Mouse (Mus musculus) stomach, embryonic 15.5 days (tissue): ENCODE measurements around the gene Ltb4r1. TPM values are rescaled to one million over a fixed set of nuclear protein-coding genes. Genes with fewer than 3 reads are reported as not detected.
A peak's percentile ranks its signal among the peaks of the same experiment; 100 is the strongest.
"Not testable (repeated sequence)": the region's sequence is repeated elsewhere in the genome, so short reads cannot be mapped to it uniquely, and the experiment has no call there.

Source experiments
- ATAC-seq: fragments of 200-750 bp; cut with Nextera tagmentation; 2 replicates; pipeline ENCODE4 v1.8.0; 2017; ENCODE audit warnings: low read depth, moderate number of reproducible peaks, moderate TSS enrichment; ENCODE audit not compliant: insufficient read depth, low FRiP score
- H3K27ac ChIP-seq: fragments of 300-500 bp; sonication (generic); 2 replicates; pipeline ENCODE4 v1.5.1; 2015; ENCODE audit warnings: mild to moderate bottlenecking, inconsistent platforms
- H3K27me3 ChIP-seq: fragments of 300-500 bp; sonication (generic); replicated peaks from 2 replicates; pipeline ENCODE4 v1.6.1; 2015; ENCODE audit warnings: inconsistent platforms
- H3K36me3 ChIP-seq: fragments of 300-500 bp; sonication (generic); 2 replicates; pipeline ENCODE4 v1.6.1; 2015; ENCODE audit warnings: inconsistent platforms
- H3K4me1 ChIP-seq: fragments of 300-500 bp; sonication (generic); 2 replicates; pipeline ENCODE4 v1.6.1; 2015; ENCODE audit warnings: inconsistent platforms
- H3K4me2 ChIP-seq: fragments of 300-500 bp; sonication (generic); 2 replicates; pipeline ENCODE4 v1.6.1; 2015; ENCODE audit warnings: mild to moderate bottlenecking, inconsistent platforms
- H3K4me3 ChIP-seq: fragments of 300-500 bp; sonication (generic); replicated peaks from 2 replicates; pipeline ENCODE4 v1.5.1; 2015; ENCODE audit warnings: inconsistent platforms
- H3K9ac ChIP-seq: fragments of 300-500 bp; sonication (generic); 2 replicates; pipeline ENCODE4 v1.6.1; 2015; ENCODE audit warnings: inconsistent platforms
- H3K9me3 ChIP-seq: fragments of 300-500 bp; sonication (generic); 2 replicates; pipeline ENCODE4 v1.6.1; 2016; ENCODE audit warnings: inconsistent platforms
- WGBS: fragments of 180-500 bp; shearing (Covaris S2); methylation state at CpG from one replicate; pipeline ENCODE4 v1.1.7; 2015; 5-methylcytosine and 5-hydroxymethylcytosine counted together
- polyA plus RNA-seq: library from polyadenylated mRNA; unstranded; fragments of >200 nt; fragmentation: Nextera tagmentation; extraction: Ambion mirVana; gene quantifications from 2 replicates; pipeline ENCODE4 v1.2.1, GENCODE M21; 2015

Ltb4r1 gene
- polyA plus RNA-seq, 1 experiment from 2014 or later, result 4.7 TPM

GRCm38 (mm10) chr14:55747051-55747847, 18.5 kb upstream of the Ltb4r1 start:
- H3K36me3 ChIP-seq, result peaks cover 21% of the 10 kb centered on the region
- H3K4me1 ChIP-seq, result peaks cover 20% of the 10 kb centered on the region
- no peak for ATAC-seq
- no peak overlapping the region for H3K9ac ChIP-seq
- H3K4me3 ChIP-seq, result 0 out of 2 replicates have a peak overlapping the region, but pooled peaks have one; percentile 4
- no peaks in the 10 kb centered on the region for H3K9me3 ChIP-seq
- H3K27me3 ChIP-seq, result no peaks in the 10 kb centered on the region
- WGBS, result 87% methylated on average over 10 of the region's 10 CpGs
- H3K4me2 ChIP-seq, result peak overlapping the region; percentile 88
- H3K27ac ChIP-seq, result no peak overlapping the region

GRCm38 (mm10) chr14:55757566-55757965, 8.2 kb upstream of the Ltb4r1 start:
- Histone ChIP-seq H3K9me3 (no peaks in the 10 kb centered on the region), H3K4me3 (no peak overlapping the region), H3K4me1 (peaks cover 8% of the 10 kb centered on the region), H3K4me2 (no peak overlapping the region), H3K27ac (peak overlapping the region; percentile 36; the same call in 1 of the 2 replicates), H3K9ac (no peak overlapping the region), H3K27me3 (peaks cover 14% of the 10 kb centered on the region), H3K36me3 (peaks cover 30% of the 10 kb centered on the region)
- 63% methylated on average over 6 of the region's 6 CpGs for WGBS
- ATAC-seq, result no peak

- Histone ChIP-seq H3K4me1 (peaks cover 15% of the 10 kb centered on the region), H3K27me3 (peaks cover 14% of the 10 kb centered on the region), H3K4me3 (no peak within 1 kb of the TSS), H3K9me3 (no peaks in the 10 kb centered on the region), H3K4me2 (peak within 1 kb of the TSS; percentile 27), H3K36me3 (peaks cover 23% of the 10 kb centered on the region), H3K9ac (no peak within 1 kb of the TSS), H3K27ac (peak within 1 kb of the TSS; percentile 36; the same call in 1 of the 2 replicates)
- WGBS, result 18% methylated on average over 8 of the region's 8 CpGs
- peak; percentile 15; the same call in 1 of the 2 replicates for ATAC-seq
Observed at GRCm38 (mm10) chr14:55758363-55758784, 7.4 kb upstream of the Ltb4r1 start, which contains the start of gene Cideb. Cideb (minus strand) TSS chr14:55758458.

GRCm38 (mm10) chr14:55760156-55760555, 5.6 kb upstream of the Ltb4r1 start:
- H3K9me3 ChIP-seq, H3K9ac ChIP-seq, H3K36me3 ChIP-seq, H3K27ac ChIP-seq: not testable (repeated sequence)
- peaks cover 15% of the 10 kb centered on the region for H3K4me1 ChIP-seq
- peak; percentile 36; the same call in 1 of the 2 replicates for ATAC-seq
- peaks cover 20% of the 10 kb centered on the region for H3K27me3 ChIP-seq
- under 1% methylated on average over 6 of the region's 6 CpGs for WGBS
- peak overlapping the region; percentile 19 for H3K4me3 ChIP-seq
- peak overlapping the region; percentile 51 for H3K4me2 ChIP-seq

GRCm38 (mm10) chr14:55761163-55761562, 4.6 kb upstream of the Ltb4r1 start, which contains the start of gene Ltb4r2:
Ltb4r2 (plus strand) TSS chr14:55761428.
- no peak for ATAC-seq
- 78% methylated on average over 6 of the region's 6 CpGs for WGBS
- no peaks in the 10 kb centered on the region for H3K9me3 ChIP-seq
- peaks cover 20% of the 10 kb centered on the region for H3K27me3 ChIP-seq
- H3K27ac ChIP-seq, result peak within 1 kb of the TSS; percentile 27; the same call in 1 of the 2 replicates
- H3K4me1 ChIP-seq, result peaks cover 15% of the 10 kb centered on the region
- peak within 1 kb of the TSS; percentile 65 for H3K9ac ChIP-seq
- peak within 1 kb of the TSS; percentile 57 for H3K4me3 ChIP-seq
- H3K36me3 ChIP-seq, result no peaks in the 10 kb centered on the region
- H3K4me2 ChIP-seq, result peak within 1 kb of the TSS; percentile 98

- no peaks in the 10 kb centered on the region for H3K36me3 ChIP-seq
- no peaks in the 10 kb centered on the region for H3K9me3 ChIP-seq
- H3K9ac ChIP-seq, result peak overlapping the region; percentile 65
- peak overlapping the region; percentile 57 for H3K4me3 ChIP-seq
- WGBS, result under 1% methylated on average over 76 of the region's 77 CpGs
- peaks cover 22% of the 10 kb centered on the region for H3K27me3 ChIP-seq
- H3K27ac ChIP-seq, result peak overlapping the region; percentile 27
- H3K4me1 ChIP-seq, result peaks cover 15% of the 10 kb centered on the region
- peak; percentile 49 for ATAC-seq
- peak overlapping the region; percentile 98 for H3K4me2 ChIP-seq
Observed at GRCm38 (mm10) chr14:55762001-55762821, 3.6 kb upstream of the Ltb4r1 start.

GRCm38 (mm10) chr14:55763166-55763565, 2.6 kb upstream of the Ltb4r1 start:
- ATAC-seq, result no peak
- no peak overlapping the region for H3K9ac ChIP-seq
- H3K27me3 ChIP-seq, result peaks cover 25% of the 10 kb centered on the region
- peak overlapping the region; percentile 27 for H3K27ac ChIP-seq
- H3K4me3 ChIP-seq, result no peak overlapping the region
- 51% methylated on average over 7 of the region's 7 CpGs for WGBS
- H3K4me2 ChIP-seq, result peak overlapping the region; percentile 98
- H3K4me1 ChIP-seq, result peaks cover 17% of the 10 kb centered on the region
- H3K9me3 ChIP-seq, result no peaks in the 10 kb centered on the region
- H3K36me3 ChIP-seq, result no peaks in the 10 kb centered on the region

GRCm38 (mm10) chr14:55767519-55768414, 2.0 kb downstream of the Ltb4r1 start:
- no peak overlapping the region for H3K27ac ChIP-seq
- no peaks in the 10 kb centered on the region for H3K36me3 ChIP-seq
- peak; percentile 45 for ATAC-seq
- H3K4me2 ChIP-seq, result peak overlapping the region; percentile 89
- H3K27me3 ChIP-seq, result peaks cover 12% of the 10 kb centered on the region
- H3K9me3 ChIP-seq, result no peaks in the 10 kb centered on the region
- WGBS, result 12% methylated on average over 52 of the region's 52 CpGs
- peaks cover 8% of the 10 kb centered on the region; the same call in 1 of the 2 replicates for H3K4me1 ChIP-seq
- no peak overlapping the region for H3K9ac ChIP-seq
- H3K4me3 ChIP-seq, result peak overlapping the region; percentile 43

GRCm38 (mm10) chr14:55768555-55768954, 2.8 kb downstream of the Ltb4r1 start:
- H3K4me1 ChIP-seq, result 0 out of 2 replicates have a peak, but pooled peaks cover 3% of the 10 kb centered on the region
- 83% methylated on average over 6 of the region's 6 CpGs for WGBS
- H3K36me3 ChIP-seq, result no peaks in the 10 kb centered on the region
- H3K27me3 ChIP-seq, result peaks cover 12% of the 10 kb centered on the region
- H3K27ac ChIP-seq, result no peak overlapping the region
- no peak overlapping the region for H3K9ac ChIP-seq
- H3K9me3 ChIP-seq, result no peaks in the 10 kb centered on the region
- H3K4me2 ChIP-seq, result peak overlapping the region; percentile 89; the same call in 1 of the 2 replicates
- H3K4me3 ChIP-seq, result no peak overlapping the region
- ATAC-seq, result no peak

GRCm38 (mm10) chr14:55769087-55769703, 3.4 kb downstream of the Ltb4r1 start:
- H3K27me3 ChIP-seq, result peaks cover 10% of the 10 kb centered on the region
- no peaks in the 10 kb centered on the region for H3K36me3 ChIP-seq
- no peaks in the 10 kb centered on the region for H3K9me3 ChIP-seq
- H3K4me2 ChIP-seq, result no peak overlapping the region
- no peak overlapping the region for H3K27ac ChIP-seq
- no peak overlapping the region for H3K4me3 ChIP-seq
- H3K9ac ChIP-seq, result no peak overlapping the region
- WGBS, result 70% methylated on average over 16 of the region's 16 CpGs
- 0 out of 2 replicates have a peak, but pooled peaks cover 3% of the 10 kb centered on the region for H3K4me1 ChIP-seq
- no peak for ATAC-seq
